Mouse (Mus musculus) gastrocnemius, postnatal 36 days (tissue): ENCODE data around the gene Unc93b1. TPM values are rescaled to one million over a fixed set of nuclear protein-coding genes. Genes with fewer than 3 reads are reported as not detected.

Experiments
- total RNA-seq, 2 experiments: library from RNA; stranded (reverse); gene quantifications; 2 replicates each; pipeline ENCODE4 v1.2.3; 2021

Gene Unc93b1
- total RNA-seq, 2 experiments from 2014 or later = 5.1 to 7.7 TPM

Other genes with a start within 250 kb of the Unc93b1 start
- 10 to 100 TPM; 21.9 to 22.9 TPM for gene Lrp5, start 248.6 kb upstream of the Unc93b1 start, total RNA-seq
- gene 1810055G02Rik, start 226.9 kb upstream of the Unc93b1 start, total RNA-seq = 10 to 100 TPM; 10.6 to 11.1 TPM
- gene Kmt5b, start 167.8 kb upstream of the Unc93b1 start, total RNA-seq = 10 to 100 TPM; 20.8 to 22.5 TPM
- 1 to 10 TPM; 1.4 to 2.4 TPM for gene Chka, start 83.4 kb upstream of the Unc93b1 start, total RNA-seq
- gene Tcirg1, start 28.1 kb upstream of the Unc93b1 start, total RNA-seq = 1 to 10 TPM; 4.8 to 5.9 TPM
- gene Ndufs8, start 22.4 kb upstream of the Unc93b1 start, total RNA-seq = 100 to 1,000 TPM; 242 to 273 TPM
- 1 to 10 TPM in 1 of 2 experiments, under 1 TPM in 1; 0.92 to 1.6 TPM for gene Aldh3b1, start 5.4 kb upstream of the Unc93b1 start, total RNA-seq
- not detected for gene Aldh3b3, start 23.5 kb downstream of the Unc93b1 start, total RNA-seq
- under 1 TPM; 0.20 to 0.23 TPM for gene Aldh3b2, start 37.1 kb downstream of the Unc93b1 start, total RNA-seq
- gene Acy3, start 51.4 kb downstream of the Unc93b1 start, total RNA-seq = 1 to 10 TPM; 2.0 to 3.2 TPM
- gene Tbx10, start 57.6 kb downstream of the Unc93b1 start, total RNA-seq = not detected
- 10 to 100 TPM; 22.5 to 23.0 TPM for gene Nudt8, start 65.4 kb downstream of the Unc93b1 start, total RNA-seq
- gene Gm49405, start 65.4 kb downstream of the Unc93b1 start, total RNA-seq = under 1 TPM; 0.13 to 0.20 TPM
- gene Doc2g, start 68.1 kb downstream of the Unc93b1 start, total RNA-seq = under 1 TPM; 0.79 to 0.82 TPM
- gene Ndufv1, start 77.6 kb downstream of the Unc93b1 start, total RNA-seq = 100 to 1,000 TPM; 417 to 445 TPM
- gene Gstp1, start 102.8 kb downstream of the Unc93b1 start, total RNA-seq = 100 to 1,000 TPM; 344 to 368 TPM
- 100 to 1,000 TPM; 148 to 162 TPM for gene Gstp2, start 110.8 kb downstream of the Unc93b1 start, total RNA-seq
- gene Gstp3, start 124.4 kb downstream of the Unc93b1 start, total RNA-seq = not detected
- gene Cabp2, start 146.4 kb downstream of the Unc93b1 start, total RNA-seq = not detected
- 10 to 100 TPM; 20.0 to 22.3 TPM for gene Cdk2ap2, start 162.0 kb downstream of the Unc93b1 start, total RNA-seq
- gene Pitpnm1, start 164.8 kb downstream of the Unc93b1 start, total RNA-seq = 1 to 10 TPM; 3.8 to 4.0 TPM
- 10 to 100 TPM; 58.2 to 68.0 TPM for gene Aip, start 190.7 kb downstream of the Unc93b1 start, total RNA-seq
- gene Gpr152, start 204.6 kb downstream of the Unc93b1 start, total RNA-seq = not detected
- not detected for gene Cabp4, start 208.8 kb downstream of the Unc93b1 start, total RNA-seq
- 10 to 100 TPM; 13.9 to 15.3 TPM for gene Coro1b, start 213.4 kb downstream of the Unc93b1 start, total RNA-seq
- gene Ptprcap, start 218.4 kb downstream of the Unc93b1 start, total RNA-seq = 1 to 10 TPM in 1 of 2 experiments, under 1 TPM in 1; 0.86 to 1.8 TPM
- gene Rps6kb2, start 228.2 kb downstream of the Unc93b1 start, total RNA-seq = 10 to 100 TPM; 25.2 to 26.8 TPM
- 10 to 100 TPM; 26.0 to 26.2 TPM for gene Carns1, start 240.3 kb downstream of the Unc93b1 start, total RNA-seq